8 mouse cellular contexts compared by ENCODE assay signal in genomic region chr2:121957216-121957792, GRCm38 (mm10). TPM values are rescaled to one million over a fixed set of nuclear protein-coding genes. Genes with fewer than 3 reads are reported as not detected.
DNase-seq lines count a peak whose midpoint lies in the region; ATAC-seq lines count a peak whose summit lies in the region.

No protein-coding gene starts in this region.

- H3K9me3 ChIP-seq in kidney, embryonic 16.5 days (ENCODE audit: low read length): no peaks in the 10 kb centered on the region
- H3K9me3 ChIP-seq in hindbrain, embryonic 13.5 days: no peaks in the 10 kb centered on the region
- no peaks in the 10 kb centered on the region for H3K9me3 ChIP-seq in midbrain, embryonic 16.5 days (replicated peaks; ENCODE audit: control insufficient read depth, low read length, poor library complexity, severe bottlenecking)

- H3K4me2 ChIP-seq in kidney, embryonic 16.5 days (replicated peaks; ENCODE audit: low read depth, low read length): peak overlapping the region; percentile 83
- peak overlapping the region; percentile 80 for H3K4me2 ChIP-seq in hindbrain, embryonic 13.5 days
- H3K4me2 ChIP-seq in midbrain, embryonic 16.5 days (ENCODE audit: low read length): peak overlapping the region; percentile 86

- peak overlapping the region; percentile 96 for H3K9ac ChIP-seq in kidney, embryonic 16.5 days (replicated peaks; ENCODE audit: low read length)
- peak overlapping the region; percentile 95 for H3K9ac ChIP-seq in hindbrain, embryonic 13.5 days
- peak overlapping the region; percentile 90 for H3K9ac ChIP-seq in midbrain, embryonic 16.5 days (ENCODE audit: low read depth, low read length)

- no peaks in the 10 kb centered on the region for H3K27me3 ChIP-seq in kidney, embryonic 16.5 days (ENCODE audit: insufficient read depth, low read length)
- H3K27me3 ChIP-seq in hindbrain, embryonic 13.5 days: no peaks in the 10 kb centered on the region
- H3K27me3 ChIP-seq in midbrain, embryonic 16.5 days (ENCODE audit: control insufficient read depth, insufficient read depth, low read depth, low read length): no peaks in the 10 kb centered on the region

- H3K4me1 ChIP-seq in kidney, embryonic 16.5 days (ENCODE audit: insufficient read depth, low read length): peaks cover 23% of the 10 kb centered on the region
- peaks cover 27% of the 10 kb centered on the region for H3K4me1 ChIP-seq in hindbrain, embryonic 13.5 days (replicated peaks)
- H3K4me1 ChIP-seq in midbrain, embryonic 16.5 days (ENCODE audit: control insufficient read depth, insufficient read depth, low read length): peaks cover 19% of the 10 kb centered on the region

- no peak for DNase-seq in kidney, adult 18-20 months
- DNase-seq in adipocyte (ENCODE audit: low spot score): peak; percentile 34
- no peak for DNase-seq in spleen, adult 18-20 months

- no peak for ATAC-seq in kidney, embryonic 16.5 days (ENCODE audit: low FRiP score, low TSS enrichment)
- ATAC-seq in hindbrain, embryonic 13.5 days (ENCODE audit: low FRiP score): no peak
- ATAC-seq in midbrain, embryonic 16.5 days: no peak
- no peak for ATAC-seq in erythroid progenitor cell, adult 5-6 weeks (replicated peaks; ENCODE audit: low FRiP score, poor library complexity, severe bottlenecking)
- no peak; the same call in 1 of the 2 replicates for ATAC-seq in megakaryocyte-erythroid progenitor cell, adult 5-6 weeks (replicated peaks; ENCODE audit: low FRiP score, low TSS enrichment, poor library complexity, severe bottlenecking)

- H3K36me3 ChIP-seq in kidney, embryonic 16.5 days (ENCODE audit: insufficient read depth, low read length): peaks cover 8% of the 10 kb centered on the region; the same call in 1 of the 2 replicates
- H3K36me3 ChIP-seq in hindbrain, embryonic 13.5 days: peaks cover 7% of the 10 kb centered on the region; the same call in 1 of the 2 replicates
- no peaks in the 10 kb centered on the region for H3K36me3 ChIP-seq in midbrain, embryonic 16.5 days (ENCODE audit: control insufficient read depth, insufficient read depth, low read length)

- peak overlapping the region; percentile 97 for H3K4me3 ChIP-seq in kidney, embryonic 16.5 days (ENCODE audit: low read length)
- peak overlapping the region; percentile 98 for H3K4me3 ChIP-seq in hindbrain, embryonic 13.5 days
- peak overlapping the region; percentile 97 for H3K4me3 ChIP-seq in midbrain, embryonic 16.5 days (ENCODE audit: low read depth, low read length)

- WGBS in kidney, embryonic 16.5 days: 4% methylated on average over 8 of the region's 8 CpGs
- 18% methylated on average over 8 of the region's 8 CpGs for WGBS in hindbrain, embryonic 13.5 days
- WGBS in midbrain, embryonic 16.5 days: 15% methylated on average over 8 of the region's 8 CpGs

- peak overlapping the region; percentile 98 for H3K27ac ChIP-seq in kidney, embryonic 16.5 days (ENCODE audit: low read length)
- H3K27ac ChIP-seq in hindbrain, embryonic 13.5 days: peak overlapping the region; percentile 92; the same call in 1 of the 2 replicates
- H3K27ac ChIP-seq in midbrain, embryonic 16.5 days (ENCODE audit: low read length): no peak overlapping the region

RNA-seq across cellular contexts. Expression of gene Mageb3, which starts 1.4 kb away (rescaled TPM):
- polyA plus RNA-seq in kidney, embryonic 16.5 days (2015; fragmentation: Nextera tagmentation; extraction: Ambion mirVana): 0.22 and 0.25 TPM in 2 replicates
- polyA plus RNA-seq in hindbrain, embryonic 13.5 days (2015; fragmentation: Nextera tagmentation; extraction: Ambion mirVana): 0.47 and 0.66 TPM in 2 replicates
- 0.68 and 0.77 TPM in 2 replicates for polyA plus RNA-seq in midbrain, embryonic 16.5 days (2015; fragmentation: Nextera tagmentation; extraction: Ambion mirVana)
- not detected in 2 replicates for total RNA-seq in erythroid progenitor cell, adult 5-6 weeks (2015; ENCODE audit: low replicate concordance)
- not detected in 2 replicates for total RNA-seq in erythroid progenitor cell, adult 5-6 weeks (2017; ENCODE audit: low replicate concordance)
- total RNA-seq in megakaryocyte-erythroid progenitor cell, adult 5-6 weeks (2014; fragmentation: Nextera tagmentation): not detected in 2 replicates
- total RNA-seq in megakaryocyte-erythroid progenitor cell, adult 5-6 weeks (2017): 0.52 and 0.72 TPM in 2 replicates

RNA-seq across cellular contexts. Expression of gene Ctdspl2, which starts 1.5 kb away (rescaled TPM):
- 49.5 and 54.2 TPM in 2 replicates for polyA plus RNA-seq in kidney, embryonic 16.5 days (2015; fragmentation: Nextera tagmentation; extraction: Ambion mirVana)
- polyA plus RNA-seq in hindbrain, embryonic 13.5 days (2015; fragmentation: Nextera tagmentation; extraction: Ambion mirVana): 40.5 and 42.8 TPM in 2 replicates
- polyA plus RNA-seq in midbrain, embryonic 16.5 days (2015; fragmentation: Nextera tagmentation; extraction: Ambion mirVana): 33.8 and 36.3 TPM in 2 replicates
- total RNA-seq in erythroid progenitor cell, adult 5-6 weeks (2015; ENCODE audit: low replicate concordance): 40.7 and 98.1 TPM in 2 replicates
- 66.6 and 92.0 TPM in 2 replicates for total RNA-seq in erythroid progenitor cell, adult 5-6 weeks (2017; ENCODE audit: low replicate concordance)
- total RNA-seq in megakaryocyte-erythroid progenitor cell, adult 5-6 weeks (2014; fragmentation: Nextera tagmentation): 34.2 and 37.9 TPM in 2 replicates
- 62.2 and 78.4 TPM in 2 replicates for total RNA-seq in megakaryocyte-erythroid progenitor cell, adult 5-6 weeks (2017)
